8 mouse cellular contexts compared by ENCODE assay signal in the genomic region with DNA sequence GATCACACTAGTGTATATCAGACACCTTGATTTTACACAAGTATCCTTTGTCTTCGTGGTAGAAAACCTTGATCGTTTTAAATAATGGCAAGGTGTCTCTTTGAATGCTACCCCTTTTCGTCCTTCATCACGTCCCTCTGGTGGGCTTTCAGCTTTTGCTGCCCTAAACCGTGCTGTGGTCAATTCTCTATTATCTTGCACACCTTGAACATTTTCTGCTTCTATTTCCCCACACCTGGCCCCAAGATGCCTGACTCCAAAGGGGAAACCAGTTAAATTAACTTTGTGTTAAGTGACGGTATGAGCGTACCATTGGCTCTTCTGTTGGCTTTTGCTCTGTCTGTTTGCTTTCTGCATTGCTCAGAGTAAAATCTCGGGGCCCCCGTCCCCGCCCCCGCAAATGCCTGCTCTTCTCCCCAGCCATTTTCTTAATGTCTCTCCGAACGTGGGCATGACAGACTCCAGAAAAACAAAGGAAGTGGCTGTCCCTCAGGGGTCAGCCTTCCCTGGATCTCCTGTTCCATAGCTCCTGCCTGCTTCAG.
DNase-seq lines count a peak whose midpoint lies in the region; ATAC-seq lines count a peak whose summit lies in the region.

No protein-coding gene starts in this region.

- DNase-seq in liver, embryonic 11.5 days (ENCODE audit: low spot score): no peak
- no peak for DNase-seq in liver
- no peak for DNase-seq in urinary bladder, postnatal 36 days (ENCODE audit: low spot score in 2 of 2)
- DNase-seq in frontal cortex, adult 2 months (ENCODE audit: extremely low spot score in 1 of 2, low spot score in 1 of 2): no peak
- DNase-seq in layer of hippocampus, postnatal 25 days (ENCODE audit: extremely low spot score in 1 of 2, low spot score in 1 of 2): no peak

- H3K4me2 ChIP-seq in liver, embryonic 11.5 days: peak overlapping the region; percentile 93
- peak overlapping the region; percentile 75 for H3K4me2 ChIP-seq in embryonic facial prominence, embryonic 13.5 days
- peak overlapping the region; percentile 42 for H3K4me2 ChIP-seq in intestine, embryonic 15.5 days (replicated peaks)
- H3K4me2 ChIP-seq in neural tube, embryonic 12.5 days (replicated peaks): peak overlapping the region; percentile 47

- H3K27me3 ChIP-seq in liver, embryonic 11.5 days (replicated peaks; ENCODE audit: control insufficient read depth, insufficient read depth, low read length): no peaks in the 10 kb centered on the region
- H3K27me3 ChIP-seq in embryonic facial prominence, embryonic 13.5 days: no peaks in the 10 kb centered on the region
- H3K27me3 ChIP-seq in intestine, embryonic 15.5 days (replicated peaks): no peaks in the 10 kb centered on the region
- no peaks in the 10 kb centered on the region for H3K27me3 ChIP-seq in neural tube, embryonic 12.5 days (replicated peaks)

- H3K27ac ChIP-seq in liver, embryonic 11.5 days (ENCODE audit: low read depth, low read length): peak overlapping the region; percentile 53
- H3K27ac ChIP-seq in embryonic facial prominence, embryonic 13.5 days: peak overlapping the region; percentile 73
- peak overlapping the region; percentile 44; the same call in 1 of the 2 replicates for H3K27ac ChIP-seq in intestine, embryonic 15.5 days
- no peak overlapping the region for H3K27ac ChIP-seq in neural tube, embryonic 12.5 days

- peak overlapping the region; percentile 43 for H3K9ac ChIP-seq in liver, embryonic 11.5 days (ENCODE audit: low read depth, low read length)
- H3K9ac ChIP-seq in embryonic facial prominence, embryonic 13.5 days: 0 out of 2 replicates have a peak overlapping the region, but pooled peaks have one; percentile 11
- no peak overlapping the region for H3K9ac ChIP-seq in intestine, embryonic 15.5 days
- H3K9ac ChIP-seq in neural tube, embryonic 12.5 days: 0 out of 2 replicates have a peak overlapping the region, but pooled peaks have one; percentile 0

- H3K9me3 ChIP-seq in liver, embryonic 11.5 days (ENCODE audit: control insufficient read depth, low read length): no peaks in the 10 kb centered on the region
- H3K9me3 ChIP-seq in embryonic facial prominence, embryonic 13.5 days: no peaks in the 10 kb centered on the region
- H3K9me3 ChIP-seq in intestine, embryonic 15.5 days: no peaks in the 10 kb centered on the region
- H3K9me3 ChIP-seq in neural tube, embryonic 12.5 days: no peaks in the 10 kb centered on the region

- 16% methylated on average over 13 of the region's 13 CpGs for WGBS in liver, embryonic 11.5 days
- 12% methylated on average over 13 of the region's 13 CpGs for WGBS in embryonic facial prominence, embryonic 13.5 days
- 19% methylated on average over 13 of the region's 13 CpGs for WGBS in intestine, embryonic 15.5 days
- WGBS in neural tube, embryonic 12.5 days: 11% methylated on average over 13 of the region's 13 CpGs

- no peak for ATAC-seq in liver, embryonic 11.5 days (replicated peaks; ENCODE audit: low FRiP score)
- no peak for ATAC-seq in embryonic facial prominence, embryonic 13.5 days (ENCODE audit: insufficient number of reproducible peaks, insufficient read depth, low FRiP score, low TSS enrichment, low read depth)
- no peak for ATAC-seq in intestine, embryonic 15.5 days
- ATAC-seq in neural tube, embryonic 12.5 days (ENCODE audit: low FRiP score, low read depth): no peak

- H3K36me3 ChIP-seq in liver, embryonic 11.5 days (ENCODE audit: control insufficient read depth, insufficient read depth, low read length): no peaks in the 10 kb centered on the region
- H3K36me3 ChIP-seq in embryonic facial prominence, embryonic 13.5 days: no peaks in the 10 kb centered on the region
- H3K36me3 ChIP-seq in intestine, embryonic 15.5 days: no peaks in the 10 kb centered on the region
- H3K36me3 ChIP-seq in neural tube, embryonic 12.5 days: no peaks in the 10 kb centered on the region

- peaks cover 45% of the 10 kb centered on the region for H3K4me1 ChIP-seq in liver, embryonic 11.5 days (replicated peaks; ENCODE audit: control insufficient read depth, insufficient read depth, low read length)
- peaks cover 53% of the 10 kb centered on the region for H3K4me1 ChIP-seq in embryonic facial prominence, embryonic 13.5 days
- peaks cover 27% of the 10 kb centered on the region for H3K4me1 ChIP-seq in intestine, embryonic 15.5 days (replicated peaks)
- peaks cover 55% of the 10 kb centered on the region for H3K4me1 ChIP-seq in neural tube, embryonic 12.5 days

- peak overlapping the region; percentile 20; the same call in 1 of the 2 replicates for H3K4me3 ChIP-seq in liver, embryonic 11.5 days (ENCODE audit: low read depth, low read length)
- peak overlapping the region; percentile 11; the same call in 1 of the 2 replicates for H3K4me3 ChIP-seq in embryonic facial prominence, embryonic 13.5 days
- H3K4me3 ChIP-seq in intestine, embryonic 15.5 days (replicated peaks): no peak overlapping the region
- H3K4me3 ChIP-seq in neural tube, embryonic 12.5 days: no peak overlapping the region

Comparison
In these comparisons a context has a peak if more than half of its experiments do, and no peak if none do; other contexts are left out.
1. H3K4me2 ChIP-seq: peak in every context shown above with its lines; median percentile 93 in liver, embryonic 11.5 days; 75 in embryonic facial prominence, embryonic 13.5 days; 47 in neural tube, embryonic 12.5 days; 42 in intestine, embryonic 15.5 days.
2. H3K4me3 ChIP-seq: peak in liver, embryonic 11.5 days (single experiment) and embryonic facial prominence, embryonic 13.5 days (single experiment); none in intestine, embryonic 15.5 days (single experiment) and neural tube, embryonic 12.5 days (single experiment).